Mouse (Mus musculus) spleen, adult 2 months (tissue): ENCODE results near the gene Usp35. TPM values are rescaled to one million over a fixed set of nuclear protein-coding genes. Genes with fewer than 3 reads are reported as not detected.

ENCODE experiments used
- DNase-seq, 2 experiments: peaks; one replicate each; pipeline versions ENCODE4 v3.0.0 to v3.0.0-alpha.2; 2012 to 2021; ENCODE audit warnings: low spot score in 2 of 2, low read depth in 1 of 2
- H3K27ac ChIP-seq: fragments of 200-500 bp; 2 replicates; pipeline ENCODE4 v1.5.1; 2012; ENCODE audit warnings: low read length, inconsistent platforms; ENCODE audit not compliant: insufficient read depth
- H3K27me3 ChIP-seq: fragments of 200-500 bp; 2 replicates; pipeline ENCODE4 v1.6.1; 2012; ENCODE audit warnings: mild to moderate bottlenecking, moderate library complexity, low read length, inconsistent platforms; ENCODE audit not compliant: control insufficient read depth, insufficient read depth
- H3K36me3 ChIP-seq: fragments of 200-500 bp; 2 replicates; pipeline ENCODE4 v1.6.1; 2012; ENCODE audit warnings: mild to moderate bottlenecking, low read length, inconsistent platforms; ENCODE audit not compliant: control insufficient read depth, insufficient read depth
- H3K4me1 ChIP-seq: fragments of 200-500 bp; 2 replicates; pipeline ENCODE4 v1.6.1; 2011; ENCODE audit warnings: inconsistent platforms; ENCODE audit not compliant: control insufficient read depth, insufficient read depth, insufficient read length
- H3K4me3 ChIP-seq: fragments of 200-500 bp; 2 replicates; pipeline ENCODE4 v1.5.1; 2011; ENCODE audit warnings: mild to moderate bottlenecking, inconsistent platforms; ENCODE audit not compliant: insufficient read depth, insufficient read length; ENCODE audit errors: extremely low read depth
- CTCF ChIP-seq: fragments of 200-500 bp; IDR thresholded peaks from 2 replicates; pipeline ENCODE4 v1.5.1; 2011; ENCODE audit warnings: mild to moderate bottlenecking, inconsistent platforms; ENCODE audit not compliant: insufficient read depth, insufficient read length, insufficient replicate concordance; ENCODE audit errors: extremely low read depth
- POLR2A ChIP-seq: fragments of 200-500 bp; IDR thresholded peaks from 2 replicates; pipeline ENCODE4 v1.6.1; 2011; ENCODE audit warnings: low read depth, low read length, inconsistent platforms
- WGBS: fragments of 180-500 bp; shearing (Covaris S2); methylation state at CpG from one replicate; pipeline ENCODE4 v1.1.7; 2018; 5-methylcytosine and 5-hydroxymethylcytosine counted together
- polyA plus RNA-seq: library from polyadenylated mRNA; depleted of rRNA; stranded (reverse); fragments of >200 nt; gene quantifications from 2 replicates; pipeline ENCODE4 v1.2.3, GENCODE M21; 2012

The Usp35 gene
- polyA plus RNA-seq, 1 experiment: 9.8 TPM

GRCm38 (mm10) chr7:97348318-97348717 lies 16.5 kb upstream of the Usp35 start:
- Histone ChIP-seq H3K27ac (no peak overlapping the region), H3K4me3 (no peak overlapping the region), H3K4me1 (no peaks in the 10 kb centered on the region), H3K27me3 (no peaks in the 10 kb centered on the region), H3K36me3 (peaks cover 4% of the 10 kb centered on the region; the same call in 1 of the 2 replicates)
- DNase-seq: no peak
- no peak for TF ChIP-seq POLR2A
- TF ChIP-seq CTCF: no peak
- 91% methylated on average over 3 of the region's 3 CpGs for WGBS

DNA sequence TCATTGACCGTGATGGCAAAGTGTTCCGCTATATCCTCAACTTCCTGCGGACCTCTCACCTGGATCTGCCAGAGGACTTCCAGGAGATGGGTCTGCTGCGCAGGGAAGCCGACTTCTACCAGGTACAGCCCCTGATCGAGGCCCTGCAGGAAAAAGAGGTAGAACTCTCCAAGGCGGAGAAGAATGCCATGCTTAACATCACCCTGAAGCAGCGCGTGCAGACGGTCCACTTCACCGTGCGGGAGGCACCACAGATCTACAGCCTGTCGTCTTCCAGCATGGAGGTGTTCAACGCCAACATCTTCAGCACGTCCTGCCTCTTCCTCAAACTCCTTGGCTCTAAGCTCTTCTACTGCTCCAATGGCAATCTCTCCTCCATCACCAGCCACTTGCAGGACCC lies 15.6 kb upstream of the Usp35 start:
- H3K4me1 ChIP-seq: no peaks in the 10 kb centered on the region
- WGBS: 91% methylated on average over 15 of the region's 15 CpGs
- H3K27me3 ChIP-seq: no peaks in the 10 kb centered on the region
- no peak for DNase-seq
- no peak overlapping the region for H3K4me3 ChIP-seq
- TF ChIP-seq CTCF (no peak), POLR2A (no peak)
- peaks cover 4% of the 10 kb centered on the region; the same call in 1 of the 2 replicates for H3K36me3 ChIP-seq
- H3K27ac ChIP-seq: no peak overlapping the region

DNA sequence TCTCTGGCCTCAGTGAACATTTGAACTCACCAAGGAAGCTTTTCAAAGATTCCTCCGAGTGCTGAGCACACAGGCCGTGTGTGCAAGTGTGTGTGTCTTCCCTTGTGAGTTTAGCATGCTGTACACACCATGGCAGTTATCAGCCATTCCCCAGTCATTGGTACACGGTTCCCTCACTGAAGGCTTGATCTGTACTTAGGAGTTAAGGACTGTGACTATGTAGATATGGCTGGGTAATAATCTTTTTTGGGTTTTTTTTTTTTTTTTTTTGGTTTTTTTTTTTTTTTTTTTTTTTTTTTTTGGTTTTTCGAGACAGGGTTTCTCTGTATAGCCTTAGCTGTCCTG lies 15.0 kb upstream of the Usp35 start:
- WGBS: 68% methylated on average over 4 of the region's 4 CpGs
- peaks cover 4% of the 10 kb centered on the region; the same call in 1 of the 2 replicates for H3K36me3 ChIP-seq
- TF ChIP-seq POLR2A (no peak), CTCF (no peak)

GRCm38 (mm10) chr7:97346111-97346821 lies 14.4 kb upstream of the Usp35 start:
- Histone ChIP-seq H3K27ac (no peak overlapping the region), H3K27me3 (no peaks in the 10 kb centered on the region), H3K4me1 (no peaks in the 10 kb centered on the region), H3K36me3 (peaks cover 4% of the 10 kb centered on the region; the same call in 1 of the 2 replicates), H3K4me3 (no peak overlapping the region)
- TF ChIP-seq CTCF: no peak
- TF ChIP-seq POLR2A: no peak
- no peak for DNase-seq
- 82% methylated on average over 9 of the region's 9 CpGs for WGBS

More for the DNA sequence above, 15.0 kb upstream of the Usp35 start:
- H3K4me3 ChIP-seq: no peak overlapping the region
- no peak overlapping the region for H3K27ac ChIP-seq
- DNase-seq: no peak
- H3K4me1 ChIP-seq: no peaks in the 10 kb centered on the region
- H3K27me3 ChIP-seq: no peaks in the 10 kb centered on the region

DNA sequence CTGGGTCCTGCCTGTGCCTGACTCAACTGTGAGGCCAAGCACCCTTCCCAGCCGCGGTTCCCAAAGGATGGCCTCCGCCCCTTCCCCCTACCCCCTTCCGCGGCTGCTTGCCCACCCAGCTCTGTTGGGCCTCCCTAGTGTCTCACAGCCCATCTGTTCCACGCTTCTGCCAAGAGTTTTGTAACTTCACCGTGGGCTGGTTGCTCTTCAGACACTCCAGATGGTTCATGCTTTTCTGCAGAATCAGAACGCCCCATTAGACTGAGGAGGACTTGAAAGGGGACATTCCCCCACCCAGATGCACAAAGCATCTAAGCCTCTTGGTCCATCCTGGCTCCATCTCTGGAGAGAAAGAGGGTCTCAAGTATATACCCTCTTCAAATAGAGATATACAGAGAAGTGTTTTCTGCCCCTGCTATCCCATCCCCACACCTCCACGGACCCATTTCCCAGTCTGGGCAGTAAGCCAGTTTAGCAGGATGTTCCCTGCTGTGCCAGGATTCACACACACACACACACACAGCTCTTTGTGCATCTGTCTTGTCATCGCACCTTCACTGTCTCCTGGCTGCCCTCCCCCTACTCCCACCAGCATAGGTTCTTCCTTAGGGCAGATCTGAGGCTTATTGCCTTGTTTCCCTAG lies 13.5 kb upstream of the Usp35 start:
- Histone ChIP-seq H3K4me3 (no peak overlapping the region), H3K27me3 (no peaks in the 10 kb centered on the region), H3K4me1 (no peaks in the 10 kb centered on the region), H3K36me3 (peaks cover 4% of the 10 kb centered on the region; the same call in 1 of the 2 replicates), H3K27ac (no peak overlapping the region)
- DNase-seq: no peak
- 76% methylated on average over 10 of the region's 10 CpGs for WGBS
- TF ChIP-seq CTCF (no peak), POLR2A (no peak)

DNA sequence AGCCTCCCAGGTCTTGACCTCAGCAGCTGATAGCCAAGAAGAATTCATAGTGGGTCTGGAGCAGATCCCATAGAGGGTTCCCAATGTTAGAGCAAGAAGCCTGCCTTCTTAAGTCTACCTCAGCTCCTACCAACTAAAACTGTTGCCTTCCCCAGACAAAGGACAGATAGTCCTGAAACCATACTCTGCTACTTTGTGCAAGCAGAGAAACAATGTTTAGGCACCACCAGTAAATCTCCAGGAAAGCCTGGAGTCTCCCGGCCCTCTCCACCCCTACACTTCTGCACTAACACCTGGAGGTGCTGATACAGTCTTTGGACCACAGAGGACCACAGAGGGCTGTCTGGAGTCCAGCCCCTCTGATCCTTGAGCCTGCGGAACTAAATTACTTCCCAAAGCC lies 12.8 kb upstream of the Usp35 start:
- no peaks in the 10 kb centered on the region for H3K4me1 ChIP-seq
- no peaks in the 10 kb centered on the region for H3K27me3 ChIP-seq
- no peak for TF ChIP-seq CTCF
- no peak for TF ChIP-seq POLR2A
- peaks cover 4% of the 10 kb centered on the region; the same call in 1 of the 2 replicates for H3K36me3 ChIP-seq
- H3K4me3 ChIP-seq: no peak overlapping the region
- H3K27ac ChIP-seq: no peak overlapping the region
- WGBS: 90% methylated on average over 2 of the region's 2 CpGs
- no peak for DNase-seq

DNA sequence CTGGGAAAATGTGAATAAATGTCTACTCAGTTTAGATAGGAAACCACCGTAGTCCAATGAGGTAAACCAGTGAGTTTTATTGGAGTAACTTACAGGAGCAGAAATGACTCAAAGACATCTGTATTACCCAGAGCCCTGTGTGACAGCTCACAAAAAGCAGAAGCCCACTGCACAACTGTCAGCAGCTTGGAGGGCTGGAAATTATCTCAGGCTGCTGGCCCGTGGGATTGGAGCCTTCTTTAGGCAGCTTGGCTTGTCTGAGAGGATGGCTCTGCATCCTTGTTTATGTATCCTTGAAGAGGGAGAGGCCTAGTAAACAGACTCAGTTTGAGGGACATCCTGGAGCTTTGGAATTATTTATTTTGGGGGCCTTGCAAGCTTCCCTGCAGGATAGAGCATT lies 11.1 kb upstream of the Usp35 start:
- H3K27ac ChIP-seq: no peak overlapping the region
- H3K27me3 ChIP-seq: no peaks in the 10 kb centered on the region
- DNase-seq: no peak
- no peak overlapping the region for H3K4me3 ChIP-seq
- TF ChIP-seq CTCF: no peak
- TF ChIP-seq POLR2A: no peak
- no peaks in the 10 kb centered on the region for H3K4me1 ChIP-seq
- 0 out of 2 replicates have a peak, but pooled peaks cover 4% of the 10 kb centered on the region for H3K36me3 ChIP-seq
- 69% methylated on average over 2 of the region's 2 CpGs for WGBS
